Mouse (Mus musculus) hindbrain, embryonic 12.5 days (tissue): ENCODE data around the gene Spef1. TPM values are rescaled to one million over a fixed set of nuclear protein-coding genes. Genes with fewer than 3 reads are reported as not detected.

Experiments used
- ATAC-seq: fragments of 200-750 bp; cut with Nextera tagmentation; 2 replicates; pipeline ENCODE4 v1.8.0; 2017; ENCODE audit warnings: moderate TSS enrichment; ENCODE audit not compliant: low FRiP score
- H3K27ac ChIP-seq: fragments of 300-500 bp; sonication (generic); 2 replicates; pipeline ENCODE4 v1.5.1; 2016; ENCODE audit warnings: mild to moderate bottlenecking
- H3K27me3 ChIP-seq: fragments of 300-500 bp; sonication (generic); 2 replicates; pipeline ENCODE4 v1.6.1; 2016; ENCODE audit warnings: mild to moderate bottlenecking
- H3K36me3 ChIP-seq: fragments of 300-500 bp; sonication (generic); 2 replicates; pipeline ENCODE4 v1.6.1; 2016; ENCODE audit warnings: mild to moderate bottlenecking
- H3K4me1 ChIP-seq: fragments of 300-500 bp; sonication (generic); 2 replicates; pipeline ENCODE4 v1.6.1; 2016
- H3K4me2 ChIP-seq: fragments of 300-500 bp; sonication (generic); replicated peaks from 2 replicates; pipeline ENCODE4 v1.6.1; 2016; ENCODE audit warnings: mild to moderate bottlenecking
- H3K4me3 ChIP-seq: fragments of 300-500 bp; sonication (generic); 2 replicates; pipeline ENCODE4 v1.5.1; 2016; ENCODE audit warnings: mild to moderate bottlenecking
- H3K9ac ChIP-seq: fragments of 300-500 bp; sonication (generic); 2 replicates; pipeline ENCODE4 v1.6.1; 2016; ENCODE audit warnings: mild to moderate bottlenecking, moderate library complexity
- H3K9me3 ChIP-seq: fragments of 300-500 bp; sonication (generic); replicated peaks from 2 replicates; pipeline ENCODE4 v1.6.1; 2016; ENCODE audit warnings: mild to moderate bottlenecking
- WGBS: fragments of 180-500 bp; shearing (Covaris S2); methylation state at CpG from one replicate; pipeline ENCODE4 v1.1.7; 2016; 5-methylcytosine and 5-hydroxymethylcytosine counted together
- polyA plus RNA-seq: library from polyadenylated mRNA; unstranded; fragments of >200 nt; fragmentation: Nextera tagmentation; extraction: Ambion mirVana; gene quantifications from 2 replicates; pipeline ENCODE4 v1.2.1, GENCODE M21; 2016

Spef1 gene
- polyA plus RNA-seq, 1 experiment from 2014 or later: 8.9 TPM

DNA sequence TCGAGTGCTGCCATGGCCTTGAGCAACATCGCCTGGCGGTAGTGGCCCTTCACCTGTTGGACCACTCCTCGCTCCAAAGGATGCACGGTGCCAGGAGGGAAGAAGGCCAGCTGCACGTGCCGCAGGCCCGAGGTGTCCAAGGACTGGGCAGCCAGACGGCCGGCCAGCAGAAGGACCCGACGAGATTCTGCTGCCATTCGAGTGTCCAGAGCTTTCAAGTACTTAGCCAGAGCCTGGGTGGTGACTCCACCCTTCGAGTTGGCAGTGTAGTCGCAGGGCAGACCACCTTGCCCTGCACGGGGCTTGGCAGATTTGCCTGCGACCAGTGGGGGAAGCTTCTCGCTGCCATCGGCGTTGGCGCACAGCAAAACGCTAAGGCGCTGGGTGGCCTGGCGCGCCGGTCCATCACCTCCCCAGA is 8.2 kb downstream of the Spef1 start:
- Histone ChIP-seq H3K9ac (peak overlapping the region; percentile 88), H3K27me3 (0 out of 2 replicates have a peak, but pooled peaks cover 1% of the 10 kb centered on the region), H3K36me3 (peaks cover 10% of the 10 kb centered on the region), H3K27ac (peak overlapping the region; percentile 93), H3K4me2 (peak overlapping the region; percentile 97), H3K9me3 (no peaks in the 10 kb centered on the region), H3K4me3 (peak overlapping the region; percentile 80), H3K4me1 (peaks cover 51% of the 10 kb centered on the region)
- ATAC-seq: peak; percentile 1; the same call in 1 of the 2 replicates
- 24% methylated on average over 25 of the region's 26 CpGs for WGBS

DNA sequence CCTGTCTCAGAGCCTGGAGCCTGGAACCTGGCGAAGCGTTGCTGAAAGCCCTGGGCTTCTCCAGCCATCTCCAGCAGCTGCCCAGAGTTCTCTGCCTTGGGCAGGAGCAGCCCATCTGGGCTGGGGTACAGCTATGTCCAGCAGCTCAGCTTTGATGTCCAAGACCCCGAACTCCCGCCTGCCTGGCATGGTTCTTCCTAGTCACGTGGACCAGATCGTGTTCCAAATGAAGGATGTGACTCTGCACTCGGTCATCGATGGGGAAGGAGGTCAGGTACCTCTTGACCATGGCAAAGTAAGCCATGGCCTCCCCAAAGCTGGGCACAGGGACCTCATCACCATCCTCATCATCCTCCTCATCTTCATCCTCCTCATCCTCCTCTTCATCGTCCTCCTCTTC is 9.2 kb downstream of the Spef1 start:
- peaks cover 56% of the 10 kb centered on the region for H3K4me1 ChIP-seq
- peaks cover 10% of the 10 kb centered on the region for H3K36me3 ChIP-seq
- H3K4me2 ChIP-seq: peak overlapping the region; percentile 97
- peak overlapping the region; percentile 80 for H3K4me3 ChIP-seq
- peak overlapping the region; percentile 88 for H3K9ac ChIP-seq
- no peaks in the 10 kb centered on the region for H3K9me3 ChIP-seq
- H3K27me3 ChIP-seq: peaks cover 10% of the 10 kb centered on the region
- H3K27ac ChIP-seq: 0 out of 2 replicates have a peak overlapping the region, but pooled peaks have one; percentile 4
- no peak for ATAC-seq
- 78% methylated on average over 9 of the region's 9 CpGs for WGBS

- Histone ChIP-seq H3K27ac (no peak overlapping the region), H3K27me3 (peaks cover 25% of the 10 kb centered on the region), H3K9me3 (no peaks in the 10 kb centered on the region), H3K4me3 (no peak overlapping the region), H3K4me1 (peaks cover 62% of the 10 kb centered on the region), H3K9ac (no peak overlapping the region), H3K36me3 (peaks cover 16% of the 10 kb centered on the region), H3K4me2 (peak overlapping the region; percentile 97)
- WGBS: 66% methylated on average over 5 of the region's 5 CpGs
- no peak for ATAC-seq
These were observed 10.6 kb downstream of the Spef1 start for GRCm38 (mm10) chr2:131176491-131176890.

DNA sequence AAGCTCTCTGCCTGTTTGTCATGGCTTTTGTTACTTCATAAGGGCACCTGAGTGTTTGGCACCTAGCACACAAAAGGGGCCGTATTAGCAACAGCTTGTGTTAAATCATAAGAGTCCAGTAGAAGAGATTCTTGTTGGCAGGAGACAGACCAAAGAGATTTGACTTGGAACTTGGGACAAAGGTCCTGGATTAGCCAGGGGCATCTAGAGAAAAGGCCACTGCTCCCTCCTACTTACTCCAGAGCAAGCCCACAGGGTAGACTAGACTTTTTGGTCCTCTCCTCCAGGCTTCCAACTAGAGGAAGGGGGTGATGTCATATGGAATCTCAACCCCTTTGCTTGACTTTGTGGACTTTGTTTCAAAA is 11.2 kb downstream of the Spef1 start:
- no peak overlapping the region for H3K9ac ChIP-seq
- peaks cover 16% of the 10 kb centered on the region for H3K36me3 ChIP-seq
- H3K4me2 ChIP-seq: no peak overlapping the region
- H3K4me1 ChIP-seq: peaks cover 67% of the 10 kb centered on the region
- H3K9me3 ChIP-seq: no peaks in the 10 kb centered on the region
- WGBS: 96% methylated on average over 1 of the region's 1 CpGs
- no peak for ATAC-seq
- no peak overlapping the region for H3K4me3 ChIP-seq
- peaks cover 30% of the 10 kb centered on the region for H3K27me3 ChIP-seq
- peak overlapping the region; percentile 41; the same call in 1 of the 2 replicates for H3K27ac ChIP-seq

DNA sequence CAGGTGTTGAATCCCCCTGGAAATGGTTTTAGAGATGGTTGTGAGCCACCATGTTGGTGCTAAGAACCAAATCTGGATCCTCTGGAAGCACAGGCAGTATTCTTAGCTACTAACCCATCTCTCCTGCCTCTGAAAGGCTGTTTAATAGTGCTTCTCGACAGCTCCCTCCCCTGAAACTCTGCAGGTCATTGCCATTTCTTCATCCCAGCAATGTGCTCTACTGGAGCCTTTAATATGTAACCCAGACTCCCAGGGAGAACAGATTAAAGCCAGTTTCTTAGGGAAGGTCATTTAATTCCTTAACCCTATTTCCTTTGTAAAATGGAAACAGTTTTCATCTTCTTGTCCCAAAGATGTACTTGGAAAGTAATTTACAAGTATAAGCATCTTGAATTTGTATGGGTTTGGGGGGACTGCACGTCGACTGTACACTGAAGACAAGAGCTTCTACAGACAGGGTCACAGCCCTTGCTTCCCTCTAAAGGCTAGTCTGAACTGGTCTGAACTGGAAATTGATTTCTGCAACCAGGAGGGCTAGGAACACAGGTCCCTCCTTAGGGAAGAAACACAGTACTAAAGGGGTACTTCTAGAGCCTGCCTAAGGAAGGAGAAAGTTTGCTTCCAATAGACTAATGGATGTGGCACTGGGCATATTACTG is 11.7 kb downstream of the Spef1 start:
- H3K4me2 ChIP-seq: no peak overlapping the region
- H3K9me3 ChIP-seq: no peaks in the 10 kb centered on the region
- H3K9ac ChIP-seq: no peak overlapping the region
- no peak overlapping the region for H3K4me3 ChIP-seq
- H3K27ac ChIP-seq: peak overlapping the region; percentile 41; the same call in 1 of the 2 replicates
- peaks cover 68% of the 10 kb centered on the region for H3K4me1 ChIP-seq
- H3K36me3 ChIP-seq: peaks cover 16% of the 10 kb centered on the region
- H3K27me3 ChIP-seq: peaks cover 35% of the 10 kb centered on the region
- WGBS: 72% methylated on average over 3 of the region's 3 CpGs
- ATAC-seq: no peak

- peak overlapping the region; percentile 87 for H3K4me2 ChIP-seq
- peaks cover 38% of the 10 kb centered on the region for H3K27me3 ChIP-seq
- no peak overlapping the region for H3K27ac ChIP-seq
- peaks cover 68% of the 10 kb centered on the region for H3K4me1 ChIP-seq
- H3K4me3 ChIP-seq: peak overlapping the region; percentile 38
- ATAC-seq: peak; percentile 47
- no peaks in the 10 kb centered on the region for H3K9me3 ChIP-seq
- 5% methylated on average over 11 of the region's 11 CpGs for WGBS
- H3K9ac ChIP-seq: peak overlapping the region; percentile 49
- peaks cover 16% of the 10 kb centered on the region for H3K36me3 ChIP-seq
These were observed 12.4 kb downstream of the Spef1 start for GRCm38 (mm10) chr2:131174700-131175099.

DNA sequence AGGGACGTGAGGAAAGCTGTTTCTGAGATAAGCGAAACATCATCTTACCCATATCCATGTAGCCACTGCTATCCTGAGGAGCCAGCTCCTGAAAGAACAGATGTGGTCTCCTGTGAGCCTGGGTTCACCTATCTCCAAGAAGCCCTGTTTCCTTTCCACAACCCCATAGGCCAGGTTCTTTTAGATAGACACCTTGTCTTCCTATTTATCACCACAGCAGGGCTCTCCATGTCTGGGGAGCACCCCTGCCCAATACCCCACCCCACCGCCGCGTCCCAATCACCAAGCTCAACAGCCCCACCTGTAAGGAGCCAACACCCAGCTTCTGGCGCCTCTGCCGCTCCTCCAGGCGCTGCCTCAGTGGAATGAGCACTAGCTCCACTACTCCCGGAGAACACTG is 14.8 kb downstream of the Spef1 start:
- Histone ChIP-seq H3K36me3 (peaks cover 9% of the 10 kb centered on the region), H3K27me3 (peaks cover 38% of the 10 kb centered on the region), H3K4me1 (peaks cover 49% of the 10 kb centered on the region), H3K9me3 (no peaks in the 10 kb centered on the region), H3K4me3 (no peak overlapping the region), H3K4me2 (no peak overlapping the region), H3K9ac (no peak overlapping the region), H3K27ac (no peak overlapping the region)
- WGBS: 43% methylated on average over 9 of the region's 9 CpGs
- no peak for ATAC-seq

DNA sequence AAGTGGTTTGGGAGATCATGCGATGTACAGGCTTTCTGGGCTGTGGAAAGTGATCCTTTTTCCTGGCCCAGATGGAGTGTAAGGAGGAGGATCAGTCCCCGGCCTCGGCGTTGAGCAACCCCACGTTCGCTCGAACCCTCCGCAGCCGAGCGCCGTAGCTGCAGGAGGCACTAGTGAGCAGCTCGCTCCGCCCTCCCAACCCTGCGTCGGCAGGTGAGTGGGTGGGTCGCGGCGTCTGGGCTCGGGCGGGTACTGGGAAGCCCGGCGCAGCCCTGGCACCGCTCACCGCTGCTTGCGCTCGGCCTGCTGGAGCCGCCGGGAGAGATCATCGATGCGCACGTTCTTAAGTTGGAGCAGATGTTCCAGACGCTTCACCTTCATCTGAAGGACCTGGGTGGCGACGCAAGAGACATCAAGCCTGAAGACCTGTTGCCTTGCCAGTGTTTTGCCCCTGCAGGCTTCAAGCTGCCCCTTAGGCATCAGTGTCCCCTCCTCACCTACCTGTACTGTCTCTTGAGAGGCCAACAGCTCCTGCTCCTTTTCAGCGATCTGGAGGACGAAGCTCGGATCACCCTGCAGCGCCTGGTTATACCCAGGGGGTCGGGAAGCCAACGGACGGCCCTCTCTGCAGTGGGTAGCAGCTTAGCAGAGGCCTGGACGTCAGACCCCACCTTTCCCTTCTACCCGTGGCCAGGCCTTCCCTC is 15.5 kb downstream of the Spef1 start:
- H3K27me3 ChIP-seq: peaks cover 38% of the 10 kb centered on the region
- H3K4me1 ChIP-seq: peaks cover 41% of the 10 kb centered on the region
- ATAC-seq: no peak
- no peaks in the 10 kb centered on the region for H3K9me3 ChIP-seq
- 8% methylated on average over 39 of the region's 43 CpGs for WGBS
- peak overlapping the region; percentile 43 for H3K4me2 ChIP-seq
- peaks cover 6% of the 10 kb centered on the region; the same call in 1 of the 2 replicates for H3K36me3 ChIP-seq
- H3K27ac ChIP-seq: no peak overlapping the region
- H3K9ac ChIP-seq: 0 out of 2 replicates have a peak overlapping the region, but pooled peaks have one; percentile 18
- peak overlapping the region; percentile 23 for H3K4me3 ChIP-seq

DNA sequence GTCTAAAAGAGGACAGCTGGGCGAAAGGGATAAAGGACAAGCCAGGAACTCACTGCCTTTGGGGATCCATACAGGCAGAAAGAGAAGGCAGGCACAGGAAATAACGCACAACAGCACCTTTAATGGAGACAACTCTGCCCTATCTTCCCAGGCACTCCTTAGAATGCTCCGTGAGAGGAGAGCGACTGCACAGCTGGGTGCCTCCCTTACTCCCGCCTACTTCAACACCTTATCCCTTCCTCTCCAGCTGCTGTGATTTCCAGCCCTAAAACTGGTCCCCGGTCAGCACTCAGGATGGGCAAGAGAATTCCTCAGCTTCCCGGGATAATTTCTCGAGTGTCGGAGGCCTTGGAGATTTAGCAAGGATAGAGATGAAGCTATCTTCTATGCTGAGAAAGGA is 16.1 kb downstream of the Spef1 start:
- Histone ChIP-seq H3K4me3 (no peak overlapping the region), H3K36me3 (peaks cover 6% of the 10 kb centered on the region; the same call in 1 of the 2 replicates), H3K27me3 (peaks cover 38% of the 10 kb centered on the region), H3K9me3 (no peaks in the 10 kb centered on the region), H3K4me1 (peaks cover 37% of the 10 kb centered on the region), H3K4me2 (peak overlapping the region; percentile 43), H3K9ac (no peak overlapping the region), H3K27ac (no peak overlapping the region)
- no peak for ATAC-seq
- 18% methylated on average over 9 of the region's 9 CpGs for WGBS

DNA sequence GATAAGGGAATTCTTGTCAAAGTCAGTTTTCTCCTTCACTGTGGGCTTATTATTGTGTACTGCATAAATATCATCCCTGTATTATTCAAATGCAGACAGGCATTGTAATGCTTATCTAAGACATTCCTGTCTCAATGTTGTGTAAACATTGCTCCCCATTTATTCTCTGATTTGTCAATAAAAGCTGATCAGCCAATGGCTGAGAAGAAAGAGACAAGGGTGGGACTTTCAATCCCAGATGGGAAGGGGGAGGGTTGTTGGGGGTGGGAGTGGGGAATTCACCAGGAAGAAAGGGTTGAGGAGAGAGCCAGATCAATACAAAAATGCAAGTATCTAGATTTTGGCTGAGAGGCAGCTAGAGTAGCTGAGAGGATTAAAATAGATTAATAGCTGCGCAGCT is 18.2 kb downstream of the Spef1 start:
- Histone ChIP-seq H3K27me3 (peaks cover 37% of the 10 kb centered on the region), H3K9me3 (0 out of 2 replicates have a peak, but pooled peaks cover 5% of the 10 kb centered on the region), H3K4me2 (no peak overlapping the region), H3K9ac (no peak overlapping the region), H3K4me1 (peaks cover 18% of the 10 kb centered on the region), H3K4me3 (no peak overlapping the region), H3K27ac (no peak overlapping the region), H3K36me3 (peaks cover 6% of the 10 kb centered on the region; the same call in 1 of the 2 replicates)
- no peak for ATAC-seq
- WGBS: 82% methylated on average over 1 of the region's 1 CpGs

- no peak for ATAC-seq
- 86% methylated on average over 6 of the region's 6 CpGs for WGBS
- no peak overlapping the region for H3K4me2 ChIP-seq
These were observed 19.1 kb downstream of the Spef1 start for GRCm38 (mm10) chr2:131167984-131168383.

GRCm38 (mm10) chr2:131166172-131166571 is 20.9 kb downstream of the Spef1 start:
- Histone ChIP-seq H3K9ac (no peak overlapping the region), H3K9me3 (0 out of 2 replicates have a peak, but pooled peaks cover 5% of the 10 kb centered on the region), H3K27ac (no peak overlapping the region), H3K4me1 (peaks cover 4% of the 10 kb centered on the region; the same call in 1 of the 2 replicates), H3K36me3 (no peaks in the 10 kb centered on the region), H3K27me3 (peaks cover 10% of the 10 kb centered on the region), H3K4me2 (no peak overlapping the region), H3K4me3 (no peak overlapping the region)
- WGBS: 87% methylated on average over 2 of the region's 2 CpGs
- no peak for ATAC-seq

More at GRCm38 (mm10) chr2:131167984-131168383, 19.1 kb downstream of the Spef1 start:
- Histone ChIP-seq H3K27me3 (peaks cover 28% of the 10 kb centered on the region), H3K4me1 (peaks cover 12% of the 10 kb centered on the region), H3K4me3 (no peak overlapping the region), H3K9me3 (0 out of 2 replicates have a peak, but pooled peaks cover 5% of the 10 kb centered on the region), H3K9ac (no peak overlapping the region), H3K36me3 (peaks cover 6% of the 10 kb centered on the region; the same call in 1 of the 2 replicates), H3K27ac (no peak overlapping the region)
